Mouse (Mus musculus) heart, embryonic 11.5 days (tissue): ENCODE results near the gene Nek3. TPM values are rescaled to one million over a fixed set of nuclear protein-coding genes. Genes with fewer than 3 reads are reported as not detected.

Experiments
- ATAC-seq: fragments of 200-750 bp; cut with Nextera tagmentation; replicated peaks from 2 replicates; pipeline ENCODE4 v1.8.0; 2017; ENCODE audit warnings: moderate library complexity; ENCODE audit not compliant: insufficient number of reproducible peaks, low FRiP score, low TSS enrichment
- H3K27ac ChIP-seq: fragments of 300-500 bp; sonication (generic); 2 replicates; pipeline ENCODE4 v1.5.1; 2014; ENCODE audit warnings: mild to moderate bottlenecking, low read depth, low read length
- H3K27me3 ChIP-seq: fragments of 300-500 bp; sonication (generic); 2 replicates; pipeline ENCODE4 v1.6.1; 2014; ENCODE audit warnings: mild to moderate bottlenecking, low read length, mixed read lengths; ENCODE audit not compliant: control insufficient read depth, insufficient read depth
- H3K36me3 ChIP-seq: fragments of 300-500 bp; sonication (generic); 2 replicates; pipeline ENCODE4 v1.6.1; 2014; ENCODE audit warnings: mild to moderate bottlenecking, low read length, moderate library complexity, mixed read lengths; ENCODE audit not compliant: control insufficient read depth, insufficient read depth
- H3K4me1 ChIP-seq: fragments of 300-500 bp; sonication (generic); 2 replicates; pipeline ENCODE4 v1.6.1; 2014; ENCODE audit warnings: low read length; ENCODE audit not compliant: control insufficient read depth, insufficient read depth
- H3K4me2 ChIP-seq: fragments of 300-500 bp; sonication (generic); 2 replicates; pipeline ENCODE4 v1.6.1; 2014; ENCODE audit warnings: mild to moderate bottlenecking, moderate library complexity
- H3K4me3 ChIP-seq: fragments of 300-500 bp; sonication (generic); 2 replicates; pipeline ENCODE4 v1.5.1; 2014; ENCODE audit warnings: low read depth, low read length
- H3K9ac ChIP-seq: fragments of 300-500 bp; sonication (generic); 2 replicates; pipeline ENCODE4 v1.6.1; 2014; ENCODE audit warnings: mild to moderate bottlenecking, low read depth, low read length, moderate library complexity
- H3K9me3 ChIP-seq: fragments of 300-500 bp; sonication (generic); replicated peaks from 2 replicates; pipeline ENCODE4 v1.6.1; 2016; ENCODE audit warnings: low read length; ENCODE audit not compliant: control insufficient read depth
- WGBS: fragments of 180-500 bp; shearing (Covaris S2); extraction: QIAGEN DNeasy Blood & Tissue Kit; methylation state at CpG from one replicate; pipeline ENCODE4 v1.1.7; 2014; ENCODE audit not compliant: insufficient replicate concordance; 5-methylcytosine and 5-hydroxymethylcytosine counted together
- polyA plus RNA-seq: library from polyadenylated mRNA; unstranded; fragments of >200 nt; fragmentation: Nextera tagmentation; extraction: Ambion mirVana; gene quantifications from 2 replicates; pipeline ENCODE4 v1.2.1, GENCODE M21; 2014

Gene Nek3
- polyA plus RNA-seq, 1 experiment from 2014 or later: 7.8 TPM

GRCm38 (mm10) chr8:22185431-22186397 lies 19.5 kb upstream of the Nek3 start, which contains the start of gene Ckap2:
Gene Ckap2, minus strand, starts transcription at chr8:22185819.
- H3K4me1 ChIP-seq: peaks cover 10% of the 10 kb centered on the region
- peak within 1 kb of the TSS; percentile 90 for H3K4me2 ChIP-seq
- peak within 1 kb of the TSS; percentile 82 for H3K4me3 ChIP-seq
- ATAC-seq: peak; percentile 91
- H3K9me3 ChIP-seq: no peaks in the 10 kb centered on the region
- no peaks in the 10 kb centered on the region for H3K36me3 ChIP-seq
- peak within 1 kb of the TSS; percentile 92 for H3K27ac ChIP-seq
- WGBS: 3% methylated on average over 61 of the region's 63 CpGs
- H3K9ac ChIP-seq: peak within 1 kb of the TSS; percentile 86
- no peaks in the 10 kb centered on the region for H3K27me3 ChIP-seq

- ATAC-seq: peak; percentile 62
- H3K9ac ChIP-seq: peak overlapping the region; percentile 52; the same call in 1 of the 2 replicates
- no peaks in the 10 kb centered on the region for H3K27me3 ChIP-seq
- no peaks in the 10 kb centered on the region for H3K9me3 ChIP-seq
- H3K4me1 ChIP-seq: peaks cover 10% of the 10 kb centered on the region
- H3K4me3 ChIP-seq: peak overlapping the region; percentile 82
- peak overlapping the region; percentile 90 for H3K4me2 ChIP-seq
- 1% methylated on average over 3 of the region's 3 CpGs for WGBS
- H3K27ac ChIP-seq: peak overlapping the region; percentile 92; the same call in 1 of the 2 replicates
- no peaks in the 10 kb centered on the region for H3K36me3 ChIP-seq
These were observed 18.6 kb upstream of the Nek3 start for GRCm38 (mm10) chr8:22184884-22185283.

- no peak overlapping the region for H3K4me2 ChIP-seq
- H3K27me3 ChIP-seq: no peaks in the 10 kb centered on the region
- ATAC-seq: no peak
- H3K4me1 ChIP-seq: no peaks in the 10 kb centered on the region
- H3K4me3 ChIP-seq: no peak overlapping the region
- H3K9ac ChIP-seq: no peak overlapping the region
- WGBS: 95% methylated on average over 7 of the region's 7 CpGs
- H3K27ac ChIP-seq: no peak overlapping the region
- H3K9me3 ChIP-seq: no peaks in the 10 kb centered on the region
- H3K36me3 ChIP-seq: peaks cover 34% of the 10 kb centered on the region
These were observed 9.7 kb upstream of the Nek3 start for GRCm38 (mm10) chr8:22175966-22176365.

GRCm38 (mm10) chr8:22169167-22169566 lies 2.9 kb upstream of the Nek3 start:
- Histone ChIP-seq H3K27me3 (no peaks in the 10 kb centered on the region), H3K9me3 (no peaks in the 10 kb centered on the region), H3K4me3 (no peak overlapping the region), H3K4me2 (no peak overlapping the region), H3K27ac (no peak overlapping the region), H3K36me3 (peaks cover 15% of the 10 kb centered on the region), H3K9ac (no peak overlapping the region), H3K4me1 (no peaks in the 10 kb centered on the region; the same call in 1 of the 2 replicates)
- no peak for ATAC-seq
- WGBS: 95% methylated on average over 5 of the region's 5 CpGs

- Histone ChIP-seq H3K36me3 (peaks cover 8% of the 10 kb centered on the region; the same call in 1 of the 2 replicates), H3K4me3 (peak overlapping the region; percentile 55), H3K4me1 (no peaks in the 10 kb centered on the region; the same call in 1 of the 2 replicates), H3K9me3 (no peaks in the 10 kb centered on the region), H3K4me2 (peak overlapping the region; percentile 68), H3K9ac (peak overlapping the region; percentile 61), H3K27me3 (no peaks in the 10 kb centered on the region), H3K27ac (no peak overlapping the region)
- ATAC-seq: no peak
- 55% methylated on average over 10 of the region's 10 CpGs for WGBS
These were observed 770 bp downstream of the Nek3 start for GRCm38 (mm10) chr8:22165251-22166079.

GRCm38 (mm10) chr8:22164431-22164830 lies 1.8 kb downstream of the Nek3 start:
- WGBS: 78% methylated on average over 10 of the region's 10 CpGs
- peaks cover 11% of the 10 kb centered on the region for H3K36me3 ChIP-seq

GRCm38 (mm10) chr8:22162206-22162605 lies 4.0 kb downstream of the Nek3 start:
- 81% methylated on average over 8 of the region's 8 CpGs for WGBS
- H3K4me3 ChIP-seq: no peak overlapping the region

More at GRCm38 (mm10) chr8:22164431-22164830, 1.8 kb downstream of the Nek3 start:
- H3K27ac ChIP-seq: no peak overlapping the region
- H3K27me3 ChIP-seq: no peaks in the 10 kb centered on the region
- H3K4me2 ChIP-seq: no peak overlapping the region
- no peaks in the 10 kb centered on the region for H3K9me3 ChIP-seq
- no peak overlapping the region for H3K4me3 ChIP-seq
- H3K9ac ChIP-seq: no peak overlapping the region
- H3K4me1 ChIP-seq: no peaks in the 10 kb centered on the region; the same call in 1 of the 2 replicates
- ATAC-seq: no peak

GRCm38 (mm10) chr8:22150345-22150663 lies 15.9 kb downstream of the Nek3 start:
- WGBS: 78% methylated on average over 3 of the region's 3 CpGs
- no peak overlapping the region for H3K4me2 ChIP-seq
- H3K36me3 ChIP-seq: 0 out of 2 replicates have a peak, but pooled peaks cover 7% of the 10 kb centered on the region
- H3K27ac ChIP-seq: no peak overlapping the region
- no peaks in the 10 kb centered on the region for H3K9me3 ChIP-seq
- no peaks in the 10 kb centered on the region for H3K27me3 ChIP-seq
- H3K9ac ChIP-seq: no peak overlapping the region
- no peak for ATAC-seq
- no peaks in the 10 kb centered on the region for H3K4me1 ChIP-seq
- no peak overlapping the region for H3K4me3 ChIP-seq

More at GRCm38 (mm10) chr8:22162206-22162605, 4.0 kb downstream of the Nek3 start:
- Histone ChIP-seq H3K9me3 (no peaks in the 10 kb centered on the region), H3K4me2 (no peak overlapping the region), H3K4me1 (no peaks in the 10 kb centered on the region; the same call in 1 of the 2 replicates), H3K9ac (no peak overlapping the region), H3K36me3 (peaks cover 6% of the 10 kb centered on the region), H3K27me3 (no peaks in the 10 kb centered on the region), H3K27ac (no peak overlapping the region)
- no peak for ATAC-seq
